Mouse (Mus musculus) ES-CJ7 (cell line): ENCODE data around the gene Stk39.
A peak's percentile ranks its signal among the peaks of the same experiment; 100 is the strongest.

Experiments used
- DNase-seq: peaks from one replicate; pipeline ENCODE4 v3.0.0; 2011; ENCODE audit warnings: low read depth, low spot score

The Stk39 gene

GRCm38 (mm10) chr2:68346606-68347237 is 125.3 kb downstream of the Stk39 start:
- no peak for DNase-seq

DNA sequence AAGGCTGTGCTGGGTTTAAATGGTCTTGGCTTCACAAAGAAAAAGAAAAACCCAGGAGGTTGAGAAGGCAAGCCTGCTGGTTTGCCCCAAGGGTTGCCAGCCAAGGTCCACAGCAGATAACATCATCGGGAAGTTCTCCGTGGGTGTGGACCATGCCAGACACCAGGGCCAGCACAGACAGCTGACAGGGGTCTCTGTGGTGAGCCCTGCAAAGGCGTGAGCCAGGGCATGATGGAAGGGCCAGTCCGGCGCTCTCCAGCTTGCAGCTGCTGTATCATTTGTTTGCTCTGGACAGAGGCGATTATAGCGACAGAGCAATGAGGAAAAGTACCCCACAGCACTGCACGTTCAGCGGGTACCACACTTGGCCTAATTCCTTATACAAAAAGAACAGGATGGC is 126.8 kb downstream of the Stk39 start:
- DNase-seq: no peak

DNA sequence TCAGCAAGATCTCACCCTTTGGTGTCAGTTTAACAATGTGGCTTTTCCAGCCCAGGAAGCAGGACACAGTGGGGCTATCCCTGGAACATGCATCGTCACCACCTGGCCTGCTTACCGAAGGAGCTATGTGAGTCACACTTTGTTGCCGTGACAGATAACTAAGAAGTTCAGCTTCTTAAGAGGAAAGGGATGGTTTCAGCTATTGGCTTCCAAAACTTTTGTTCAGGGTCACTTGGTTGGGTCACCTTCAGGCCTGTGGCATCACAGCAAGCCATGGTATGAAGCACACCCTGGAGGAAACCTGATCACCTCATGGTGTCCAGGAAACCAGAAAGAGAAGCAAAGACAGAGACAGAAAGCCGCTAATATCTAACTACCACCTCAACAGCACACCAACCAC is 128.3 kb downstream of the Stk39 start:
- no peak for DNase-seq

DNA sequence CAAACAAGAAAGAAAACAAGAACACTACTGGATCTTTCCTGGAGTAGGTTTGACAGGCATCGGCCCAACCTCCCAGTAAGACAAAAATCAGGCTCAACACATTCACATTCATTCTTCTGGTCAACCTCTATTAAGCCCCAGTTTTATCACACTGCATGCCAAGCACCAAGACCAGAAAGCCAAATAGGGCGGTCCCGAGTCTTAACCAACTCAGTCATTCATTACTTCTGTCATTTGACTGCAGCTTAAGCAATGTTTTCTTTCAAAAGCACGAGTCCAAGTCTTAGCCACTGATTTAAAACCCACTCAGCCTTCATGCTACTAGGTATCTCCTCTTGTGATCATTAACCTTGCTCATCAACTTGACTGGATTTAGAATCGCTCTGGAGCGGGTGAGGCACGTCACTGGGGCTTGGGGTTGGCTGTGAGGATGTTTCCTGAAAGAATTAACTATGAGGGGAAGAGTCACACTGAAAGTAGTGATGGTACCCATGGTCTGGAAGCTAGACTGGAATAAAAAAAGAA is 129.9 kb downstream of the Stk39 start:
- DNase-seq: no peak

DNA sequence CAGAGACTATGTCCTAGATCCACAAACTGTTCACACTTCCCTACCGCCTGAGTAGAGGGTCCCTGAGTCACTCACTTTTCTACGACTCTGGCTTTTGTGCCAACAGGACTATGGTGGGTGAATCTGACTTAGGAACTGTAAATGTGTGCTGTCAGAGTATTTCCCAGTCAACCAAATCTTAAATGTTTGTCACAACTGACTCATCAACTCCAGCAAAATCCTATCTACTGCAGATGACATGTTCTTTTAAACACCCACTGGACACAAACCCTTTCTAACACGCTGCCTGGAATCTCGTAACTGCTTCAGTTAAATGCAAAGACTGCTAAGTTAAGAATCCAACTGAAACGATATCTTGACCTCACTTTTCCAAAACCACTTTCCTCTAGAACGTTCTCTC is 135.2 kb downstream of the Stk39 start:
- DNase-seq: no peak

DNA sequence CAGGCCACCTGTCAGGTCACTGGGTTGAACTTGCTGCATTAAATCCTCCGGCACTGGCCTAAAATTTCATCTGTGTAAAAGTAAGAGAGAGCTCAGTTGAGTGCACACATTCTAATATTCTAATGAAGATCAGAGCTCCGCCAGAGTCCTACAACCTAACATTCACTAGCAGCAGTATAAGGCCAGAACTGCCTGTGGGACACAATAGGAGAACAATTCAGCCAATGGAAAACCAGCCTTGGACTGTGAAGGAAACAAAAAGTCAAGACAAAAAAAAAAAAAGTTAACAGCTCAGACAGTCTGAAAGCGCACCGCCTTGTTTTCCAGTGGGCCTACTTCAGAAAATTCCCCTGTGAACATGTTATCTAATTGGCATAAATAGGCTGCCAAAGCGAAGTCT is 137.1 kb downstream of the Stk39 start:
- DNase-seq: no peak

DNA sequence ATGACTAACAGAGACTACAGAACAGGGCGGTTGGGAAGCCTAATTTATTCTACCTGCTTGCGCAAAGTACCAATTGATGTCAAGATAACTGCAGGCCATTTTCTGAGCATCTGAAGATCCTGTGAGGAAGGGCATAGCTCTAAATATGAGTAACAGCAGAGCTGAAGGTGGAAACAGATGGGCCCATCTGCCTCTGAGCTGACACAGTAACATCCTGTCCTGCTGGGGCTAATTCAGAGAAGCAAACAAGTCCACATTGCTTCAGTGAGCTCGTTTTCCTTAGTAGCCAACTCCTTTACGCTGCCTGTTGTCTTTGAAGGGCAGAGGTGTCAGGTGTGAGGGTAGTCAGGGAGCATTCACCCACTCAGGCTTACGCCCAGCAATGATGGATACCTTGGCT is 146.8 kb downstream of the Stk39 start:
- no peak for DNase-seq

GRCm38 (mm10) chr2:68321230-68321629 is 150.8 kb downstream of the Stk39 start:
- no peak for DNase-seq

DNA sequence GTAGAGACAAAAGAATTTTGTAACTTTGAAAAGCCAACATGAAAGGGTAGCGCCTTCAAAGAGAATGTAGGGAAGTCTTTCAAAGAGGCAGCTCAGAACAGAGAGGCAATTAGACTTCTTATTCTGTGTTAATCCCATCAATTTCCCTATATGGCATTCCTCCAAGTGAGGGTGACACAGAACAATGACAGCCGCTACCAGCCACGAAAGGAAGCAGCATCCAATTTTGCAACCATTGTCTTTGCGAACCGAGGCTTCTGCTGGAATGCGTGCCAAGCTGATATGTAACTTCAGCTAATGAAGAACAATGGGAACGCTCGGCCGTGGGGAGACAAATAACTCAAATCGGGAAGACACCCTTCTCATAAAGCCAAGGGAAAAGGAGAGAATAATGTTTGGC is 151.4 kb downstream of the Stk39 start:
- no peak for DNase-seq

DNA sequence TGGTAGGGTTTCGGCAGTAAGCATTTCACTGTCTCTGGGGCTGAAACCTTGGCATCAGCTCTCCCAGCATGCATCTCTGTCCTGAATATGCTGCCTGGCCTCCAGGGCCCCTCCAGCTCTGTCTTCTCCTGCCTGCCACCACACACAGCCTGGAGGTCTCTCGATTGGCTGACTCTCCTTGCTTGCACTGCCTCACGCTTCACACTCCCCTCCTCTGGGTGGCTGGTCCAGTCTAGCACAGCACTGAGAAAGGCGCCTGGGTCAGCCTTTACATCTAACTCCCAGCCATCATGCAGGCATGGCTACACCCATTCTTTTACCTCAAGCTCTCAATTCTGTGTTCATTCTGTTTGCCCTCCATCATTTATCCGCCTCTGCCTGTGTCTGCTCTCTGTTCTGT is 153.6 kb downstream of the Stk39 start:
- no peak for DNase-seq

DNA sequence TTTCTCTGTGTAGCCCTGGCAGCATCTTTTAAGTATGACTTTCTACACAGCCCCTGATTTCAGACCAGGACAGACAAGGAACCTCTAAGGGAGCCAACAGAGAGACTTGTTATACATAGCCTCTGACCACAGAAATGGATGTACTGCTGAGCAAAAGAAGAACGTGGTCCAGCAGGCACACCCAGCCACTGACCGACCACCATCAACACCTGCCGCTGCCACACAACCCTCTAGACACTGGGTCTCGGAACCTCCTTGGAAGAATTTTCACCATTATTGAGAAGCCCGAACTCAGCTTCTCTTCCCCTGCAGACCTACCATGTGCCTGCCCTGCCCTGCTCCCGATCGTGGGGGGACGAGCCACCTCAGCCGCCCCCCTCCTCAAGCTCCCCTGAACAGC is 154.2 kb downstream of the Stk39 start:
- DNase-seq: no peak

DNA sequence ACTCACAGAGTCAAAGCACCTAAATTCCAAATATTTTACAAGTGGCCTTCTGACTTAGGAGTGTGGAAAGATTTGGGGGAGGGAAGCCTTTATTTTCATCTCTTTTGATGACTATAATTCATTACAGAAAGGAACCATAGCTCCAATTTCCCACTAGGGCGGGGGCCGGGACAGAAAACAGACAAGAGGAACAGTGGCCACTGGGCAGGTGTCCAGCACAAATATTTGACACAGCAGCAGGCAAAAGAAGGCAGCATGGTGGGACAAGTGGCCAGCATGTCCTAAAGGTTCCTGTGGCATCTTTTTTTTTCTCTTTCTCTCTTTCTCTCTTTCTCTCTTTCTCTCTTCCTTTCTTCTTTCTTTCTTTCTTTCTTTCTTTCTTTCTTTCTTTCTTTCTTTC is 154.6 kb downstream of the Stk39 start:
- no peak for DNase-seq

DNA sequence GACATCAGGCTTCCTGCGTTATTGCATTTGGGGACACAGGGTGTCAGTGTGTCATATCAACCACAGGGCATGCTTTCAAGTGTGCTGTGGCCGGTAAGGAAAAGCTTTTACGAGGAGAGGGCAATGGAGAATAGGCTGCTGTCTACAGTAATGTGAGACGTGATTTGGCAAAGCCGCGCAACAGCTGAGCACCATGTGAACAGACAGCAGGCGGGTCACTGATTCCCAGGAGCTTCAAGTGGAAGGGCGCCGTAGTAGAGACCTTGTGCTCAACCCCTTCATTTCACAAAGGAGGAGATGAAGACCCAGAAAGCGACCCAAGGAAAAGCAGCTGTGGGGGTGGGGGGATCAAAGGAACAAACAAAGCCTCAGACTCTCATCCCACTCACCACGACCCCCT is 156.8 kb downstream of the Stk39 start:
- DNase-seq: peak; percentile 35

- DNase-seq: peak; percentile 51
Measured at GRCm38 (mm10) chr2:68310121-68310520, 161.9 kb downstream of the Stk39 start.

- no peak for DNase-seq
Measured at GRCm38 (mm10) chr2:68306519-68306918, 165.5 kb downstream of the Stk39 start.

DNA sequence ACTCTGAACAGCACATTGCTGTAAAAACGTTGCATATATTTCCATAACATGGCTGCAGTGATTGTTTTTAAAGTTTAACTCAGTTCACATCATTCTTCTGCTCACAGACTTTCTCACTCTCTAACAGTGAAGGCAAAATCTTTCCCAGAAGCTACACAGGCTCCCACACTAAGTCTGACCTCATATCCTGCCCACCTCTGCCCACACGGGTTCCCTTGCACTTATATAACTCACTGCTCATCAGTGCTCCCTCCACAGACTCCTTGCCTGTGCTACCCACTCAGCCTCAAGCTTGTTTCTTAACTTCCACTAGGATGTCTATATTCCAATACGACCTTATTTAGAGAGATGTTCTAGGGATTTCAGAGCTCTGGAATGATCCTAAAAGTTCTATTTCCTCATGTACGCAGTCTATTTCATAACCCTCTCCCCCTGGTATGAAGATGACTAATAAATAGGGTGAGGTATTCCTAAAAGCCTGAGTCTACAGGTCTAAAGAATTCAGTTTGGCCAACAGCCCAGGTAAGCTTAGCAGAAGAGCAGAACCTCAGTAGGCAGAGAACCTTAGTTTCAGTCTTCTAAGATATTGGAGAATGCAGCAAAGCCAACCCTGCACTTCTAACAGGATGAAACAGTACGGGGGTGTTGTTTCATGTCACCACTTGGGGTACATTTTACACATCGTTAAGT is 167.2 kb downstream of the Stk39 start:
- DNase-seq: no peak

DNA sequence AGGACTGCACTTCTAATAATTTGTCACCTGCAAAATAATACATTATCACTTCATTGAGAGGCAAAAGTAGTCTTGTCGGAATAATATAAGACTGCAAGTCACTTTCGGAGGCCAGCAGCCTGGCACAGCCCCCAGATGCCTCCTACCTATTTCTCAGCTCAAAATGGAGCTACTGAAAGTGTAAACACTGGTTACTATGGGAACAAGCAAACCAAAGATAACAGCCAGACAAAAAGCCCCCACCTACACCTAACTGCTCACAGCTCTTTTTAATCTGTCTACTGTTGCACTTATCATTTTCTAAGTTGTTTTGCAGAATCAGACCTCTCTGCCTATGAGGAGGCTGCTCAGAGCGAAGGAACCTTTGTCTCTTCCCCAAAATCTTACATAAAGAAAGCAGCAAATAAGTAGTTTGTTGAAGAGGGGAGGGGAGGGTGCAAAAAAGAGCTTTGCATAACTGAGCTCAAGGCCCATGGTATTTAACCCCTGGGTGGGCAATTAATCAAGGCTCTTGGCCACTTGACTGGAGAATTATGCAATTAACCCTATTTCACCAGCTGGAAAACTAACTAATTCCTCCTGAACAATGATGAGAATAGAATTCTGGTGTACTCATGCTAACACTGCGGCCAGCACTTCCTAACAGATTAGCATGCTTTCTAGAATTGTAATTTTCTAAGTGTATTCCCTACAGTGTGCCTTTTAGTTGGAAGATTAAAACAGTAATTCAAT is 170.1 kb downstream of the Stk39 start:
- DNase-seq: no peak

DNA sequence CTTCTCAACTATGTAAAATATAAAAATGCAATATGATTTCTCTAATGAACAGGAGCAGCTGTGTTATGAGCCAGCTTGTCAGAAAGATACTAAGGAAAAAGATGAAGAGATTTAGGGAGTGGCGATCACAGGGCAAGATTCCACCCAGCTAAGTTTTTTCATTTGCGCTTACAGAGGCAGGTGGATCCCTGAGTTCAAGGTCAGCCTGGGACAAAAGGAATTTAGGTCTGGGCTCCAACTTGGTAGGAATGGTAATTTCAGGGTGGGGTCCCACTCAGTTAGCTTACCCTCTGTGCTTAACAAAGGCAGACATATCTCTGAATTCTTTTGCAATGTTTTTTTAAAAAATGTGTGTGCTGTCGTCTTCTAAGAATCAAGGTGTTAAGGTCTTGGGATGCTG is 173.7 kb downstream of the Stk39 start:
- peak; percentile 93 for DNase-seq

DNA sequence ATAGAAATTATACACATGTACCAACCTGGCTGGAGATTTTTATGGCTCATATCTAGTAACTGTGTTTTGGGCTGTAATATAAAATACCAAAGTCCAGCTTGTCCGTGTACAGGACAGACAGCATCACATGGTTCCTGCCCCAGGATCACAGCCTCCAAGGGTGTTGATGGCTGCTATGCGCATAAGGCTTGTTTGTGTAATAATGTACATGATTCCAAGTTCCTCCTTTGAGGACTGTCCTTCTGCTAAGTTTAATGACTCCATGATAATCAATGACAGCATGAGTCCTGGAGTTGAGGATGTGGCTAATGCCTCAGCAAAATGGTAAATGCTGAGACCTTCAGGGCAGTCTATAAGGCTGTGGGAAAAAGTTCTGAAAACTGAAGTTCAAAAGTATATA is 174.1 kb downstream of the Stk39 start:
- DNase-seq: peak; percentile 56

DNA sequence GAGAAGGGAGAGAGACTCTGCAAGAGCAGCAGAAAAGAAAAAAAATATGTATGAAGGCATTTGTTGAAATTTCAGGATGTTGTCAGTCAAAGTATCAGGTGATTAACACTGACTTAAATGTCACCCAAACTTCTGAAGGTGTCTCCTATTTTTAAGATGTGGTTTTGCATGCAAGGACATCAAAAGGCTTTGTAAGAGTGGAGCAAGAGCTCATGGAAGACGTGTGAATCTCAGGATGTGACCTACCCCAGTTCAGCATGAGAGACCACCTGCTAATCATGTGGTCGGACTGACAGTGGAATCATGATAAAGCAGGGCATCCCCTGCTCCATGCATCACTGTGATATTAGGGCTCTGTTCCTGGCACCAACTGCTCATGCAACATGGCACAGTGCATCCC is 175.3 kb downstream of the Stk39 start:
- no peak for DNase-seq

DNA sequence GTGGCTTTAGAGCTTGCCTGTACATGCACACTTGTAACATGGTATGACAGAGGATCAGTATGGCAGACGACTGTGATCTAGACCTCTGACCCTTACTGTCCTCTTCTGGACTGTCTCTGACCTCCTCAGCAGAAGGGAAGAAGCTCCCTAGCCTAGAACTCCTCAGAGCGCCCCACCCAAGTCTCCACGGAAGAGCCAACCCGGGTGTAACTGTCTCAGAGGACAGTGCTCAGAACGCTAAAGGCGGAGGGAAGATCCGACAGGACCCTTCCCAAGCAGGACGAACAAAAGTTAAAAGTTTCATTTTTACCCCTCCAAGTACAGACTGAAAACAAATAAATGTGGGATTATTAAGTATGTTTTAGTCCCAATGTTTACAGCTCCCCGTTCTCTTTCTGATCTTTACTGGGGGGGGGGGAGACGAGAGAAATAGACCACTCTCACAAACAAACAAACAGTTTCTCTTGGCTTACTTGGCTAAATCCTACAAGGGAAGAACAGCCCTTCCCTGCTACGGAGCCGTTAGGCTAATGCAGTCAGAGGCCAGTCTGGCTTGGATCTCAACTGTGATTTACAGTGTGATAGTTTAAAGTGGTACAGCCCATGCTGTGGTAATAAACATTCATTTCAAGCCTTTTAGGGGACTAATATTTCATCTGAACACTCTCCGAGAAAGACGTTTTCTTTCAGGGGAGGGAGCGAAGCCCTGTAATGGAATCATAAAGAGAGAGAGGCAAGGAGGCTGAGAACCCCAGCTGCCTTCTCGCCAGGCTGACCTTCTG is 179.3 kb downstream of the Stk39 start:
- DNase-seq: peak; percentile 20

DNA sequence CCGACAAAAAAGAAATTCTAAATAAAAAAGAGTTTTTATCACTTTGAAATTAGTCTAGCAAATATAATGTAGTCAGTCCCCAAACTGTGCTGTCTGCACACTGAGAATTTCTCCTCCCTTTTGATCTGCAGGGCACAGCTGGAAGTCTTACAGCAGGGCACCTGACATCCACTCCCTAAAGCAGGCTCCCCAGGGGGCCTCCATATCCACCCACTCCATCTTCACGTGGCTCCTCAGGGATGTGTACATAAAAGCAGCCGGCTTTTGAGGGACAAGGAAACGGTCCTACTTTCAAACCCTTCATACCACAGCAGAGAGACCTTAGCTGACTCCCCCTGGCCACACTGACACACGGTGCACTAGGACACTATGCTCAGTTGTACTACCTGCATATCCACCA is 180.2 kb downstream of the Stk39 start:
- DNase-seq: peak; percentile 43
